Mouse (Mus musculus) stomach, embryonic 14.5 days (tissue): ENCODE data around the gene Zfp934. TPM values are rescaled to one million over a fixed set of nuclear protein-coding genes. Genes with fewer than 3 reads are reported as not detected.
"Not testable (repeated sequence)": the region's sequence is repeated elsewhere in the genome, so short reads cannot be mapped to it uniquely, and the experiment has no call there.

Source experiments
- ATAC-seq: fragments of 200-750 bp; cut with Nextera tagmentation; 2 replicates; pipeline ENCODE4 v1.8.0; 2017; ENCODE audit warnings: low read depth, moderate TSS enrichment; ENCODE audit not compliant: insufficient number of reproducible peaks, insufficient read depth, low FRiP score
- H3K27ac ChIP-seq: fragments of 300-500 bp; sonication (generic); 2 replicates; pipeline ENCODE4 v1.5.1; 2014; ENCODE audit warnings: mild to moderate bottlenecking, low read length, moderate library complexity, mixed read lengths
- H3K27me3 ChIP-seq: fragments of 300-500 bp; sonication (generic); 2 replicates; pipeline ENCODE4 v1.6.1; 2014; ENCODE audit warnings: low read length, control low read depth, mixed read lengths; ENCODE audit not compliant: control insufficient read depth, insufficient read depth
- H3K36me3 ChIP-seq: fragments of 300-500 bp; sonication (generic); 2 replicates; pipeline ENCODE4 v1.6.1; 2014; ENCODE audit warnings: mild to moderate bottlenecking, control low read depth, low read length, moderate library complexity, mixed read lengths; ENCODE audit not compliant: control insufficient read depth, insufficient read depth
- H3K4me1 ChIP-seq: fragments of 300-500 bp; sonication (generic); 2 replicates; pipeline ENCODE4 v1.6.1; 2014; ENCODE audit warnings: low read length, control low read depth, mixed read lengths; ENCODE audit not compliant: control insufficient read depth, insufficient read depth
- H3K4me2 ChIP-seq: fragments of 300-500 bp; sonication (generic); replicated peaks from 2 replicates; pipeline ENCODE4 v1.6.1; 2014; ENCODE audit warnings: low read depth, low read length, control low read depth
- H3K4me3 ChIP-seq: fragments of 300-500 bp; sonication (generic); 2 replicates; pipeline ENCODE4 v1.5.1; 2014; ENCODE audit warnings: low read depth, low read length, control low read depth
- H3K9ac ChIP-seq: fragments of 300-500 bp; sonication (generic); replicated peaks from 2 replicates; pipeline ENCODE4 v1.6.1; 2014; ENCODE audit warnings: low read depth, mild to moderate bottlenecking, control low read depth, low read length, moderate library complexity, mixed read lengths
- H3K9me3 ChIP-seq: fragments of 300-500 bp; sonication (generic); 2 replicates; pipeline ENCODE4 v1.6.1; 2016; ENCODE audit warnings: low read depth, low read length, control low read depth; ENCODE audit not compliant: control insufficient read depth
- WGBS: fragments of 180-500 bp; shearing (Covaris S2); extraction: QIAGEN DNeasy Blood & Tissue Kit; methylation state at CpG from one replicate; pipeline ENCODE4 v1.1.7; 2014; 5-methylcytosine and 5-hydroxymethylcytosine counted together
- polyA plus RNA-seq: library from polyadenylated mRNA; unstranded; fragments of >200 nt; fragmentation: Nextera tagmentation; extraction: Ambion mirVana; gene quantifications from 2 replicates; pipeline ENCODE4 v1.2.1, GENCODE M21; 2014

Zfp934 gene
- 20.3 and 25.0 TPM in 2 replicates for polyA plus RNA-seq

DNA sequence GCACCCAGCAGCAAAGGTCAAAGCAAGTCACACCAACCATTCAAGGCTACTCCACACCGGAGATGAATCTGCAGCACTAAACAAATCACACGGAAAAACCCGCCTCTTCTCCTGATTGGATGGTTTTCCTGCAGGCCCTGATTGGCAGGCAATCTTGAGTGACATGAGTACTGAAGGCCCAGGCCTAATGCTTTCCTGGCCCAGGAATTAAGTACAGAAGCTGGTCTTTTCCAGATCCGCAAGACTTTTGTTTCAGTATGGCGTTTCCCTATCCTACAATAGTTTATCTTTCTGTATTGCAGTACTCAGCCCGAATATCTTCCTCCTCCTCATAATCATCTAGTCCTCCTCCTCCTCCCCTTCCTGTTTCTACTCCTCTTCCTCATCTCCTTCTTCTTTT is at the start of gene Zfp934:
Gene Zfp934, minus strand, starts transcription at position 101 of the 400 bp plus-strand sequence.
- not testable (repeated sequence) for H3K4me2 ChIP-seq

GRCm38 (mm10) chr13:62617449-62617848 is 46.5 kb upstream of the Zfp934 start:
- not testable (repeated sequence) for H3K4me2 ChIP-seq, H3K4me1 ChIP-seq, H3K4me3 ChIP-seq, H3K9ac ChIP-seq, H3K27ac ChIP-seq, ATAC-seq, H3K36me3 ChIP-seq, H3K9me3 ChIP-seq, H3K27me3 ChIP-seq
- 91% methylated on average over 4 of the region's 4 CpGs for WGBS

More for the DNA sequence above, at the start of gene Zfp934:
- not testable (repeated sequence) for H3K4me3 ChIP-seq, H3K4me1 ChIP-seq, ATAC-seq, H3K9ac ChIP-seq, H3K36me3 ChIP-seq, H3K27me3 ChIP-seq, H3K27ac ChIP-seq, H3K9me3 ChIP-seq
- WGBS: 92% methylated on average over 3 of the region's 6 CpGs

GRCm38 (mm10) chr13:62561696-62562095 is 9.3 kb downstream of the Zfp934 start:
- H3K4me1 ChIP-seq, H3K9me3 ChIP-seq, ATAC-seq, H3K27ac ChIP-seq, H3K27me3 ChIP-seq, H3K4me3 ChIP-seq, H3K4me2 ChIP-seq, H3K9ac ChIP-seq, H3K36me3 ChIP-seq: not testable (repeated sequence)
- 21% methylated on average over 1 of the region's 1 CpGs for WGBS

- H3K27ac ChIP-seq, H3K27me3 ChIP-seq, H3K9me3 ChIP-seq, H3K9ac ChIP-seq, H3K36me3 ChIP-seq, ATAC-seq, H3K4me1 ChIP-seq: not testable (repeated sequence)
- H3K4me3 ChIP-seq: peak within 1 kb of the TSS; percentile 31
- WGBS: 3% methylated on average over 25 of the region's 27 CpGs
- 0 out of 2 replicates have a peak within 1 kb of the TSS, but pooled peaks have one; percentile 10 for H3K4me2 ChIP-seq
Observed at GRCm38 (mm10) chr13:62558189-62559110, 12.5 kb downstream of the Zfp934 start, which contains the start of gene Zfp935. Gene Zfp935 (minus strand): TSS chr13:62558511.

DNA sequence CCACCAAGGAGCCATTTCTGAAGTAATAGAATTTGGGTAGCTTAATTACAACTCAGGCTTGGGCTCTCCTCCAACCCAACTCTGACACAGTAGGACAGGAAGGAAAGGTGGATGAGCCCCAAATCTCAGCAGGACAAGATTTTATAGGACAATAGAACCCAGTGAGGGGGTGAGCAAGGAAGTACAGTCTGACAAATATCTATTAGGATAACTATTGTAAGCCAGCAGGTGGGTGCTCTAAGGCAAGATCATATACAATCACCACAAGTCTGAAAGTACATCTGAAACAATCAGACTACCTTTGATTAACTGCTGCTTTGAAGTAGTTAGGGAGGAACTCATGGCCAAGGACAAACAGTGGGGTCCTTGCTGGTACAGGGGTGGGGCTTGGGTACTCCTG is 40.9 kb downstream of the Zfp934 start:
- not testable (repeated sequence) for H3K4me1 ChIP-seq, H3K9ac ChIP-seq, H3K9me3 ChIP-seq, ATAC-seq, H3K27me3 ChIP-seq, H3K36me3 ChIP-seq, H3K4me2 ChIP-seq, H3K4me3 ChIP-seq, H3K27ac ChIP-seq

GRCm38 (mm10) chr13:62510641-62511420 is 60.2 kb downstream of the Zfp934 start:
- not testable (repeated sequence) for H3K9me3 ChIP-seq, ATAC-seq, H3K9ac ChIP-seq, H3K27me3 ChIP-seq, H3K36me3 ChIP-seq, H3K4me1 ChIP-seq, H3K27ac ChIP-seq, H3K4me3 ChIP-seq, H3K4me2 ChIP-seq
- 87% methylated on average over 1 of the region's 1 CpGs for WGBS

- not testable (repeated sequence) for H3K4me1 ChIP-seq, H3K9ac ChIP-seq, H3K36me3 ChIP-seq, H3K4me2 ChIP-seq, ATAC-seq, H3K27me3 ChIP-seq, H3K27ac ChIP-seq, H3K4me3 ChIP-seq, H3K9me3 ChIP-seq
- WGBS: 94% methylated on average over 8 of the region's 8 CpGs
Observed at GRCm38 (mm10) chr13:62472661-62473060, 98.3 kb downstream of the Zfp934 start.

- not testable (repeated sequence) for ATAC-seq, H3K27ac ChIP-seq, H3K36me3 ChIP-seq, H3K9me3 ChIP-seq, H3K4me1 ChIP-seq, H3K4me2 ChIP-seq, H3K9ac ChIP-seq, H3K27me3 ChIP-seq, H3K4me3 ChIP-seq
Observed at GRCm38 (mm10) chr13:62469947-62470346, 101.1 kb downstream of the Zfp934 start.
